Mouse (Mus musculus) spleen, adult 2 months (tissue): ENCODE results near the gene Mark2.

Experiments used
- CTCF ChIP-seq: fragments of 200-500 bp; IDR thresholded peaks from 2 replicates; pipeline ENCODE4 v1.5.1; 2011; ENCODE audit warnings: mild to moderate bottlenecking, inconsistent platforms; ENCODE audit not compliant: insufficient read depth, insufficient read length, insufficient replicate concordance; ENCODE audit errors: extremely low read depth
- POLR2A ChIP-seq: fragments of 200-500 bp; IDR thresholded peaks from 2 replicates; pipeline ENCODE4 v1.6.1; 2011; ENCODE audit warnings: low read depth, low read length, inconsistent platforms

GRCm38 (mm10) chr19:7306968-7307367 is 34.7 kb downstream of the Mark2 start:
- TF ChIP-seq CTCF: no peak
- no peak for TF ChIP-seq POLR2A
